In the genomic region with DNA sequence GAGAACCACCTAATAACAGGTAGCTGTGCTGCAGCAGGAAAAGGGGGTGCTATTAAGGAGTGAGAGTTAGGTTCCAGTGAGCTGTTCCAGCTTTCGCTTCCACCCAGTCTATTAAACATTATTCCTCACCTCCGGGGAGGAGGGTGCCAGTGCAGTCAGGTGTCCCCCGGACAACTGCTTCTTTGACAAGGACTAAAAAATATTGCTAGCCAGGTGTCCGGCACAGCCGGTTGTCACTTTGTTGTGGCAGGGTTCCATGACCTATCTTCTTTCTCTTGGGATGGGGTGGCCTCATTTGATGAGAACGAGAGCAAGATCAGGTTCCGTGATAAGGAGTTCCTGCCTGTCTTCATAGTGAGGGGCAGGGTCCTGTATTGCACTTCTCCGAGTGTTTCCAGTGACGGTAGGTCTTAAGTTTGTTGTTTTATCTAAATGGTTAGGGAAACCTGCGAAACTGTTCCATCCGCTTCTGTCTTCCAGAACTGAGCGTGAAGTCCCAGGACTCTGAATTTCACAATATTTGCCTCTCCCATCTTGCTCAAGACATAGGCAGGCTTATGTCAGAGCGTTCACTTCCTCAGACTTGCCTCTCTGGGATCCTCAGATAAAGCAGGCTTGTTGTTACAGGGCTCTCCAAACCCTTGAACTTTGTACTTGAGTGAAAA, we compare ENCODE assay signal across 8 mouse cellular contexts. TPM values are rescaled to one million over a fixed set of nuclear protein-coding genes. Genes with fewer than 3 reads are reported as not detected.
A peak's percentile ranks its signal among the peaks of the same experiment; 100 is the strongest.
DNase-seq lines count a peak whose midpoint lies in the region; ATAC-seq lines count a peak whose summit lies in the region.

No protein-coding gene starts in this region.

- WGBS in kidney, embryonic 16.5 days: 23% methylated on average over 13 of the region's 13 CpGs

- H3K9me3 ChIP-seq in kidney, embryonic 16.5 days (ENCODE audit: low read length): no peaks in the 10 kb centered on the region

- peak overlapping the region; percentile 80 for H3K4me2 ChIP-seq in kidney, embryonic 16.5 days (replicated peaks; ENCODE audit: low read depth, low read length)

- peaks cover 6% of the 10 kb centered on the region; the same call in 1 of the 2 replicates for H3K36me3 ChIP-seq in kidney, embryonic 16.5 days (ENCODE audit: insufficient read depth, low read length)

- peak; percentile 21 for DNase-seq in spleen, adult 12 weeks (ENCODE audit: low spot score)
- no peak for DNase-seq in spleen, adult 18-20 months
- peak; percentile 71 for DNase-seq in cerebellum, adult 9-11 months
- peak; percentile 50 for DNase-seq in heart, adult 8-10 months (ENCODE audit: low spot score)
- DNase-seq in urinary bladder, postnatal 4 days (ENCODE audit: low spot score in 2 of 2): peak; percentile 17 to 48
- DNase-seq in left cerebral cortex, adult 18-20 months (ENCODE audit: low spot score in 2 of 2): no peak

- peak; percentile 46; the same call in 1 of the 2 replicates for ATAC-seq in kidney, embryonic 16.5 days (ENCODE audit: low FRiP score, low TSS enrichment)
- ATAC-seq in megakaryocyte, adult 5-6 weeks (ENCODE audit: poor library complexity, severe bottlenecking): peak; percentile 59

- peak overlapping the region; percentile 67 for H3K4me3 ChIP-seq in kidney, embryonic 16.5 days (ENCODE audit: low read length)

- H3K9ac ChIP-seq in kidney, embryonic 16.5 days (replicated peaks; ENCODE audit: low read length): peak overlapping the region; percentile 80

- H3K27me3 ChIP-seq in kidney, embryonic 16.5 days (ENCODE audit: insufficient read depth, low read length): no peaks in the 10 kb centered on the region

- peak overlapping the region; percentile 70; the same call in 1 of the 2 replicates for H3K27ac ChIP-seq in kidney, embryonic 16.5 days (ENCODE audit: low read length)

- peaks cover 35% of the 10 kb centered on the region for H3K4me1 ChIP-seq in kidney, embryonic 16.5 days (ENCODE audit: insufficient read depth, low read length)

RNA-seq across cellular contexts. Expression of a gene that starts 0.7 kb away (rescaled TPM):
- total RNA-seq in heart, adult 8-10 months (2022): 10 to 100 TPM; 23.0 to 29.5 (median 24.5) TPM
- polyA plus RNA-seq in kidney, embryonic 16.5 days (2015; fragmentation: Nextera tagmentation; extraction: Ambion mirVana): 7.7 and 11.5 TPM in 2 replicates
- 56.6 and 60.7 TPM in 2 replicates for total RNA-seq in megakaryocyte, adult 5-6 weeks (2015)
- 24.3 and 43.1 TPM in 2 replicates for total RNA-seq in megakaryocyte, adult 5-6 weeks (2017)
- total RNA-seq in left cerebral cortex, adult 18-20 months (2021): 10 to 100 TPM; 14.6 to 15.2 TPM

Comparison
In these comparisons a context has a peak if more than half of its experiments do, and no peak if none do; other contexts are left out.
1. DNase-seq: peak in spleen, adult 12 weeks (single experiment), cerebellum, adult 9-11 months (single experiment), heart, adult 8-10 months (single experiment) and urinary bladder, postnatal 4 days (2 of 2); none in spleen, adult 18-20 months (0 of 2) and left cerebral cortex, adult 18-20 months (0 of 2).